Mouse (Mus musculus) C2C12 (cell line): Measurements from ENCODE around the gene Pafah1b1.

Source experiments
- CTCF ChIP-seq: IDR thresholded peaks from one replicate; pipeline ENCODE4 v1.5.1; 2011; ENCODE audit not compliant: control insufficient read depth, insufficient read depth, insufficient read length
- MAX ChIP-seq: IDR thresholded peaks from one replicate; pipeline ENCODE4 v1.6.1; 2011; ENCODE audit warnings: mild to moderate bottlenecking, control low read depth

GRCm38 (mm10) chr11:74625333-74625732 lies 99.1 kb downstream of the Pafah1b1 start:
- TF ChIP-seq CTCF (no peak), MAX (no peak)
